Mouse (Mus musculus) spleen, postnatal 0 days (tissue): ENCODE data around the gene Olfr1143. TPM values are rescaled to one million over a fixed set of nuclear protein-coding genes. Genes with fewer than 3 reads are reported as not detected.

Experiments used
- polyA plus RNA-seq: library from polyadenylated mRNA; unstranded; fragments of >200 nt; fragmentation: Nextera tagmentation; extraction: Ambion mirVana; gene quantifications from 2 replicates; pipeline ENCODE4 v1.2.1, GENCODE M21; 2015

Gene Olfr1143
- polyA plus RNA-seq, result not detected in 2 replicates

DNA sequence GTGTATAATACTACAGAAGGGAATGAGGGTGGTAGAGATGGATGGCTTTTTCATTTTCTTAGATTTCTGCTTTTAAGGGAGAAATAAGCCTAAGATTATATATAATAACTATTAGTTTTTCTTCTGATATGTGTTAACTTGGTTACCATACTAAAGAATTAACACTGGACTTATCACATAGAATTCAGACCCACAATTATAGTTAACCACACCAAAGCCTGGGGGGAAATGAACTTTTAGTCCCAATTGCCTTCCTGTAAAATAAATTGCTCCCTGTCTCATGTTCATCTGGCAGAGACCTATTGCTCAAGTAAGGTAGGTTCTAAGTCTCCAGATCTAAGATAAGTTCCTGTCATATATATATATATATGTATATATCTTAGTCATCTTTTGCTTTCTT, at the start of gene Olfr1143:
Gene Olfr1143, plus strand, starts transcription at position 301 of the 400 bp plus-strand sequence.

DNA sequence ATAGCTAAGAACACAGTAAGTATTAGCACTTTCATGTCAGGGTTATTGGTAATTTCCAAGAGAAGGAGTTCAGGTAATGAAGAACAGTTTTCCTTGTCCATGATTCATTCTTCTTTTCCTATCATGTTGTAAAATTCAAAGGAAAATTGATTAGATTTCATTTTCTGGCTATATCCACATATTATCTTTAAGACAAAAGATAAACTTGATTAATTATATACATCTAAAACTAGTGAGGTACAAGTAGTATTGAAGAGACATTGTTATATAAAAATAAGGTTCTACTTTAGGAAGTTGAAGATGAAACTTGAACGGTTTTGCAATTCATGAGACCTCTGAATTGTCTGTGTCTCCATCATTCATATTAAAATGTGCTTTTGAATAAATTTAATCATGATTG, 46.5 kb upstream of the Olfr1143 start, which contains the start of gene Olfr1141:
Gene Olfr1141, minus strand, starts transcription at position 101 of the 400 bp plus-strand sequence.

GRCm38 (mm10) chr2:87779183-87779582, 21.2 kb upstream of the Olfr1143 start, which contains the start of gene Olfr152:
TSS of gene Olfr152 (plus strand) at chr2:87779483.

GRCm38 (mm10) chr2:87809522-87809921, 9.1 kb downstream of the Olfr1143 start, which contains the start of gene Olfr1145:
TSS of gene Olfr1145 (plus strand) at chr2:87809822.

DNA sequence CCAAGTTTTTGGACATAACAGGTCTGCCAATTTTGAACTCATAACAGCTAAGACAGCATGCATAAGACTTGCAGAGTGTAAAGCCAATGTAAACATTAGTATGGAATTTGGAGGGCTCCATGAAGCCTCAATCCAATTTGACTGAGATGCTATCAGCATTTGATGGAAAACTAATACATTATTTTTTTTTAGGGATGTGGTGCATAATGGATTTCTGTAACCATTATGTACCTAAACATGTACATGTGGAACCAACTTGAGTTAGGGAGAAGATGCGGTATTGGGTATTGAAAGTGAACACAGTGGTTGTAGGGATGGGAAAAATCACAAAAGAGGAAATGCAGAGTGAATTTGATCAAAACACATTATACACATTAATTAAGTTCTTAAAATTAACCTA, 29.8 kb downstream of the Olfr1143 start, which contains the start of gene Olfr1148:
Gene Olfr1148, plus strand, starts transcription at position 301 of the 400 bp plus-strand sequence.

GRCm38 (mm10) chr2:87843693-87844092, 43.3 kb downstream of the Olfr1143 start, which contains the start of gene Olfr1150-ps1:
TSS of gene Olfr1150-ps1 (plus strand) at chr2:87843993.

Other genes with a start within 250 kb of the Olfr1143 start
- not detected in 2 replicates for gene Olfr1129, start 226.7 kb upstream of the Olfr1143 start, polyA plus RNA-seq
- not detected in 2 replicates for gene Olfr1130, start 194.4 kb upstream of the Olfr1143 start, polyA plus RNA-seq
- not detected in 2 replicates for gene Olfr1131, start 173.5 kb upstream of the Olfr1143 start, polyA plus RNA-seq
- gene Olfr1132, start 163.1 kb upstream of the Olfr1143 start, polyA plus RNA-seq, result not detected in 2 replicates
- gene Olfr1133, start 153.2 kb upstream of the Olfr1143 start, polyA plus RNA-seq, result not detected in 2 replicates
- gene Olfr1134, start 142.1 kb upstream of the Olfr1143 start, polyA plus RNA-seq, result not detected in 2 replicates
- gene Olfr1135, start 126.9 kb upstream of the Olfr1143 start, polyA plus RNA-seq, result not detected in 2 replicates
- gene Olfr1136, start 106.6 kb upstream of the Olfr1143 start, polyA plus RNA-seq, result not detected in 2 replicates
- not detected in 2 replicates for gene Olfr1137, start 87.4 kb upstream of the Olfr1143 start, polyA plus RNA-seq
- not detected in 2 replicates for gene Olfr1138, start 60.6 kb upstream of the Olfr1143 start, polyA plus RNA-seq
- not detected in 2 replicates for gene Olfr1140, start 56.8 kb upstream of the Olfr1143 start, polyA plus RNA-seq
- gene Olfr1141, start 46.6 kb upstream of the Olfr1143 start, polyA plus RNA-seq, result not detected in 2 replicates
- not detected in 2 replicates for gene Olfr152, start 21.1 kb upstream of the Olfr1143 start, polyA plus RNA-seq
- not detected in 2 replicates for gene Olfr1145, start 9.2 kb downstream of the Olfr1143 start, polyA plus RNA-seq
- gene Olfr1148, start 29.9 kb downstream of the Olfr1143 start, polyA plus RNA-seq, result not detected in 2 replicates
- not detected in 2 replicates for gene Olfr1150-ps1, start 43.4 kb downstream of the Olfr1143 start, polyA plus RNA-seq
- gene Olfr1151, start 55.3 kb downstream of the Olfr1143 start, polyA plus RNA-seq, result not detected in 2 replicates
- 0.02 TPM in 1 of 2 replicates, not detected in the other for gene Olfr1152, start 65.9 kb downstream of the Olfr1143 start, polyA plus RNA-seq
- gene Olfr1153, start 94.4 kb downstream of the Olfr1143 start, polyA plus RNA-seq, result not detected in 2 replicates
- not detected in 2 replicates for gene Olfr1154, start 104.6 kb downstream of the Olfr1143 start, polyA plus RNA-seq
- gene Olfr1155, start 144.5 kb downstream of the Olfr1143 start, polyA plus RNA-seq, result not detected in 2 replicates
- not detected in 2 replicates for gene Olfr1156, start 152.5 kb downstream of the Olfr1143 start, polyA plus RNA-seq
- not detected in 2 replicates for gene Olfr1157, start 167.7 kb downstream of the Olfr1143 start, polyA plus RNA-seq
- not detected in 2 replicates for gene Olfr74, start 174.1 kb downstream of the Olfr1143 start, polyA plus RNA-seq
- not detected in 2 replicates for gene Olfr1158, start 189.5 kb downstream of the Olfr1143 start, polyA plus RNA-seq
- not detected in 2 replicates for gene Olfr1160, start 207.7 kb downstream of the Olfr1143 start, polyA plus RNA-seq
- not detected in 2 replicates for gene Olfr1161, start 222.2 kb downstream of the Olfr1143 start, polyA plus RNA-seq
- gene Olfr73, start 237.1 kb downstream of the Olfr1143 start, polyA plus RNA-seq, result not detected in 2 replicates